Mouse (Mus musculus) G1E (cell line): ENCODE measurements at regions not wholly inside any gene's neighbourhood (a gene's known extent, or its start where the extent isn't known, plus 50 kb on each side); places are given as distances from the start of the nearest gene placed in this dataset.

Experiments used
- CTCF ChIP-seq: IDR thresholded peaks from 2 replicates; pipeline ENCODE4 v1.5.1; 2012; ENCODE audit warnings: low read depth, low read length, inconsistent platforms, mixed read lengths
- GATA1 ChIP-seq: IDR thresholded peaks from 2 replicates; pipeline ENCODE4 v1.6.1; 2012; ENCODE audit warnings: borderline replicate concordance, low read length, inconsistent platforms, mixed read lengths
- GATA2 ChIP-seq: IDR thresholded peaks from 2 replicates; pipeline ENCODE4 v1.6.1; 2012; ENCODE audit warnings: low read depth, low read length, inconsistent platforms, borderline replicate concordance
- POLR2AphosphoS5 ChIP-seq: IDR thresholded peaks from 2 replicates; pipeline ENCODE4 v1.6.1; 2012; ENCODE audit warnings: low read depth, low read length, inconsistent platforms; ENCODE audit not compliant: insufficient replicate concordance
- TAL1 ChIP-seq: conservative IDR thresholded peaks from 2 replicates; pipeline ENCODE4 v1.6.1; 2012; ENCODE audit warnings: low read depth, low read length, inconsistent platforms, mixed read lengths

DNA sequence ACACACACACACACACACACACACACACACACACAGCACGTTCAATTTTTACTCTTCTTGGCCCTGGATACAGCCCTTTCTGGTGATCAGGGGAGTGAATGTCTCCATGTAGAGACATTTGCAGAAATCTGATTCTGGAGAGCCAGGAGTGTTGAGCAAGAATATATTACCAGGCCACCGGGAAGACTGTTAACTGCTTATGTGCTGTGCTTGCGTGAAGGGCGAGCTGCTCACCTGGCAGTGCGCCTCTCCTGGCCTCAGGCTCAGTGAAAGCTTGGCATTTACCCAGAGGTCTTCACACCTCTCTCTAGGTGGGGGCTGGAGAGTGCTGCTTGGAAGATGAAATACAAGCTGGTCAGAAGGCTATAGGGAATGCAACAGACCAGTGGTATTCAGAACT, 332.4 kb upstream of the Tet2 start:
- TF ChIP-seq CTCF, result no peak
- no peak for TF ChIP-seq GATA1
- TF ChIP-seq POLR2AphosphoS5, result no peak
- TF ChIP-seq TAL1, result no peak
- no peak for TF ChIP-seq GATA2
